Mouse (Mus musculus): ENCODE data around the gene Nfat5. TPM values are rescaled to one million over a fixed set of nuclear protein-coding genes. Genes with fewer than 3 reads are reported as not detected.

Nfat5 gene
- total RNA-seq (2023) = 10 to 100 TPM; 71.6 to 79.1 TPM

DNA sequence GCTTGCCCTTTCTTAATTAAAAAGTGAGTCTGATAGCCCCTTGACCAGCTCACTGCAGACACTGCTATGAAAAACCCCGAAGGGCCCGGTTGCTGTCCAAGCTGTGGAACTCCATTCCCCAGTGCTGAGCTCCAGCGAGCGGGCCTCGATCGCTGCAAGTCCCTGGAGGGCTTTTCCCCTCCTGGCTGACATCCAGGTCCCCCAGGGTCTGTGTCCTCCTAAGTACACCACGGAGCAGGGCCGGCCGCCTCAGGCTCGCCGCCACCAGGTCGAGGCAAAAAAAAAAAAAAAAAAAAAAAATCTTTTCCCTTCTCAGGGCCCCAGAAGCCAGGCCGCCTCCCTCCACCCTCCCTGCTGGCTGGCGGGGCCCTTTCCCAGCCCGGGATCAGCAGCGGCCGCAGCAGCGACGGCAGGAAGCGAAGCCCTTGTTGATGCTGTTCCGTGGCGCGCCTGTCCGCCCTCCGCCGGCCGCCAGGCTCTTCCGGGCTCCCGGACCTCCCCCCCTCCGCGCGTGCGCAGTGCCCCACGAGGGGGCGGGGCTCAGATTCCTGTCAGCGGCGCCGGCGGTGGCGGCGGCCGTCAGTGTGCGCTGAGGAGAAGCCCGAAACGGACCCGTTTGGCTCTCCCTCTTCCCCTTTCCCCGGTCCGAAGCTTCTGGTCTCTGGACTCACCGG is at the start of gene Nfat5:
TSS of gene Nfat5 (plus strand) at position 543 of the 674 bp plus-strand sequence.

GRCm38 (mm10) chr8:107403038-107403781 is 109.9 kb downstream of the Nfat5 start, which contains the start of gene Nqo1:
TSS of gene Nqo1 (minus strand) at chr8:107403206.

GRCm38 (mm10) chr8:107424597-107425229 is 131.4 kb downstream of the Nfat5 start, which contains the start of gene Nob1:
TSS of gene Nob1 (minus strand) at chr8:107425051.

Other genes starting within 250 kb of the Nfat5 start
- gene Pdf, start 244.9 kb upstream of the Nfat5 start, total RNA-seq (2023) = 1 to 10 TPM; 3.0 to 4.7 TPM
- gene Cog8, start 236.8 kb upstream of the Nfat5 start, total RNA-seq (2023) = 10 to 100 TPM; 17.8 to 21.0 TPM
- 10 to 100 TPM; 22.5 to 23.4 TPM for gene Nip7, start 236.6 kb upstream of the Nfat5 start, total RNA-seq (2023)
- not detected for gene Tmed6, start 227.8 kb upstream of the Nfat5 start, total RNA-seq (2023)
- 10 to 100 TPM; 14.1 to 18.0 TPM for gene Terf2, start 196.9 kb upstream of the Nfat5 start, total RNA-seq (2023)
- 10 to 100 TPM; 21.5 to 21.8 TPM for gene Cyb5b, start 142.8 kb upstream of the Nfat5 start, total RNA-seq (2023)
- 1 to 10 TPM; 1.4 to 1.9 TPM for gene Nqo1, start 109.7 kb downstream of the Nfat5 start, total RNA-seq (2023)
- gene Nob1, start 131.6 kb downstream of the Nfat5 start, total RNA-seq (2023) = 10 to 100 TPM; 11.1 to 16.2 TPM
- 100 to 1,000 TPM; 131 to 144 TPM for gene Wwp2, start 142.9 kb downstream of the Nfat5 start, total RNA-seq (2023)